Mouse (Mus musculus) adrenal gland, postnatal 14 days (tissue): ENCODE results near the gene Kcnq1. TPM values are rescaled to one million over a fixed set of nuclear protein-coding genes. Genes with fewer than 3 reads are reported as not detected.

ENCODE experiments used
- DNase-seq: peaks from one replicate; pipeline ENCODE4 v3.0.0; 2021; ENCODE audit warnings: mixed read lengths
- total RNA-seq: library from RNA; stranded (reverse); gene quantifications from 2 replicates; pipeline ENCODE4 v1.2.3, GENCODE M21; 2021

Gene Kcnq1
- total RNA-seq, 1 experiment from 2014 or later, result 6.1 TPM

GRCm38 (mm10) chr7:143463865-143464415 is 357.8 kb downstream of the Kcnq1 start:
- DNase-seq, result peak; percentile 89

GRCm38 (mm10) chr7:143464811-143465560 is 358.8 kb downstream of the Kcnq1 start:
- peak; percentile 83 for DNase-seq

- peak; percentile 89 for DNase-seq
Measured at GRCm38 (mm10) chr7:143466099-143466677, 360.0 kb downstream of the Kcnq1 start.

GRCm38 (mm10) chr7:143467714-143468113 is 361.6 kb downstream of the Kcnq1 start:
- no peak for DNase-seq

- DNase-seq, result peak; percentile 87
Measured at GRCm38 (mm10) chr7:143469946-143470345, 363.8 kb downstream of the Kcnq1 start.

GRCm38 (mm10) chr7:143473347-143474101 is 367.4 kb downstream of the Kcnq1 start, which contains the start of gene Slc22a18:
Gene Slc22a18 (plus strand): TSS chr7:143473736.
- DNase-seq, result peak; percentile 41

GRCm38 (mm10) chr7:143474811-143475210 is 368.6 kb downstream of the Kcnq1 start:
- no peak for DNase-seq

GRCm38 (mm10) chr7:143475876-143476275 is 369.7 kb downstream of the Kcnq1 start:
- peak; percentile 60 for DNase-seq

Other genes with a start within 250 kb of the Kcnq1 start
- gene Th, start 175.2 kb upstream of the Kcnq1 start, total RNA-seq, result 485 and 500 TPM in 2 replicates
- gene Ascl2, start 137.1 kb upstream of the Kcnq1 start, total RNA-seq, result 0.45 TPM in 1 of 2 replicates, not detected in the other
- 2.0 and 8.6 TPM in 2 replicates for gene Tspan32, start 101.3 kb upstream of the Kcnq1 start, total RNA-seq
- gene Cd81, start 53.6 kb upstream of the Kcnq1 start, total RNA-seq, result 536 and 561 TPM in 2 replicates
- gene Tssc4, start 37.1 kb upstream of the Kcnq1 start, total RNA-seq, result 32.2 and 33.3 TPM in 2 replicates
- gene Trpm5, start 11.7 kb upstream of the Kcnq1 start, total RNA-seq, result 0.59 and 0.68 TPM in 2 replicates